Mouse (Mus musculus): ENCODE measurements around the gene Cnot8. TPM values are rescaled to one million over a fixed set of nuclear protein-coding genes. Genes with fewer than 3 reads are reported as not detected.
"Not testable (repeated sequence)": the region's sequence is repeated elsewhere in the genome, so short reads cannot be mapped to it uniquely, and the experiment has no call there.

The Cnot8 gene
- total and polyA plus RNA-seq, 2 experiments from 2014 or later, result 80.0 to 88.7 TPM

DNA sequence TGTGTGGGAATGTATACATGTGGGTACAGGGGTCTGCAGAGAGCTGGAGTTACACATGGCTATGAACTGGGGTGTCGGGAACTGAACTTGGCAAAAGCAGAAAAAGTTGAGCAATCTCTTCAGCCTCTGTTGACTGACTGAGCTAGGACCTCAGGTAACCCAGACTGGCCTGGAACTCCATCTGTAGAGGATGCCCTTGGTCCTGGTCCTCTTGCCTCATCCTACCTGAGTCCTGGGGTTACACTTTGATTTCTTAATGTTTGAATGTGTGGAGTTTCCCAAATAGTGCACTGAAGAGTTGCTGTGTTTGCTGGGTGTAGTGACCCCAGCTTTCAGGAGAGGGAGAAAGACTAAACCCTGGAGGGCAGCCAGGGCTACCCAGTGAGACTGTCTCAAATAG lies 8.4 kb upstream of the Cnot8 start:
- H3K4me2 ChIP-seq (ENCODE audit: low read depth, low read length, poor library complexity, severe bottlenecking), result no peak overlapping the region
- no peak overlapping the region for H3K4me3 ChIP-seq (ENCODE audit: low read depth, low read length)
- H3K27me3 ChIP-seq (ENCODE audit: insufficient read depth, low read length), result peaks cover 7% of the 10 kb centered on the region; the same call in 1 of the 2 replicates
- no peak for ATAC-seq (ENCODE audit: low FRiP score)
- no peak overlapping the region for H3K9ac ChIP-seq (replicated peaks; ENCODE audit: low read length, poor library complexity, severe bottlenecking)
- no peak overlapping the region for H3K27ac ChIP-seq (ENCODE audit: low read depth, low read length)
- H3K9me3 ChIP-seq (ENCODE audit: low read length), result no peaks in the 10 kb centered on the region
- 95% methylated on average over 1 of the region's 1 CpGs for WGBS
- no peaks in the 10 kb centered on the region for H3K4me1 ChIP-seq (ENCODE audit: insufficient read depth, low read length)
- no peaks in the 10 kb centered on the region for H3K36me3 ChIP-seq (ENCODE audit: insufficient read depth, low read length)
- no peak for TF ChIP-seq CTCF (IDR thresholded peaks at IDR 0.05)
- DNase-seq (ENCODE audit: low spot score), result no peak

DNA sequence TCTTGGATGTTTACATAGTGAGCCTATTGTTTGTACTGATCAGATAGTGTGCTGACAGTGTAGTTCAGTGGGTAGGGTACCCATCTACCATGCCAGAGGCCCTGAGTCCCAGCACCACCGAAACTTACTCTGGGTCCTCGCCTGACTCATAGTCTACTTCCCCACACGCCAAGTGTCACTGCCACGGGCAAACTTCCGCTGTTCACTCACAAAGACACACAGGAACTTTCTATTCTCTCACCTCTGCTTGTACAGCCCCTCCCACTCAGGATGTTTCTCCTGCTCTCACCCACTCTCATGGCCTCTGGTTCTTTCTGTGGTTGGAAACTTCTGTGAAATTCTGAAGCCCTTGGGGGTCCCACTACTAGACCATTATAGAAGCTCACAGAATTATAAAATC lies 7.8 kb upstream of the Cnot8 start:
- TF ChIP-seq CTCF (IDR thresholded peaks at IDR 0.05), result no peak
- ATAC-seq (ENCODE audit: low FRiP score), result no peak
- 86% methylated on average over 5 of the region's 5 CpGs for WGBS

DNA sequence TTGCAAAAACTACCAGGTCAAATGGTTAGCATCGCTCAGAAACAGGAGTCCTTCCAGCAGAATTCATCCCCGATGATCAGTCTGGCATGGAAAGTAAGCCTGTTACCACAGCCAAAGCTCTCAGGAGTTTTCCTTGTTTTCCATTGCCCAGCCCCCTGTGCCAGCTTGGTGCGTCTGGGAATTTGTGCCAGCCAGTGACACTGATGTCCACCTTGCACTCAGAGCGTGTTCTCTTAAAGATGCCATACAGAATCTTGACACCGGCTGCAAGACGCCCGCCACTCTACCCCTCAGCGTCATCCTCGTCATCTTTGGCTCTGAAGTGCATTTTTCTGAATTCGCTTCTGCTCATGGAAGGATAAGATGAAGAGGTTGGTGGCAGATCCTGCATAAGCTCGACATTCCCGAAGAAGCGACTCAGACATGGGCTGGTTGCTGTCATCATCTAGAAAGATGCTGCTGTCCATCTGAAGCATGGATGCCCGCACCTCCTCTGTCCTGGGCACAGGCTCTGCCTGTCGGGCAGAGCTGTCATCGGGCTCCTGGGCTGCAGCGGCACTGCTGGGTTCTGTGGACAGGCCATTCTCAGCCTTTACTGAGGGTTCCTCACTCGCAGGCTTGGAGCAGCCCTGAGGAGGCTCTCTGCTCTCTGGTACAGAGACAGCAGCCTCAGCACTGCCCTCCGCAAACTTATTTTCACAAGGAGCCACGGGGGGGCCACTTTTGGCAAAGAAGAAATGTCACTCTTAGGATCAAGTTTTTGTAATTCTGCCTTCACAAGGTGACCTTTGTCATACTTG lies 6.9 kb upstream of the Cnot8 start:
- no peak for ATAC-seq (ENCODE audit: low FRiP score)
- Histone ChIP-seq H3K27me3 (ENCODE audit: insufficient read depth, low read length) (peaks cover 7% of the 10 kb centered on the region; the same call in 1 of the 2 replicates), H3K27ac (ENCODE audit: low read depth, low read length) (no peak overlapping the region), H3K4me2 (ENCODE audit: low read depth, low read length, poor library complexity, severe bottlenecking) (no peak overlapping the region), H3K9me3 (ENCODE audit: low read length) (no peaks in the 10 kb centered on the region), H3K36me3 (ENCODE audit: insufficient read depth, low read length) (no peaks in the 10 kb centered on the region), H3K4me1 (ENCODE audit: insufficient read depth, low read length) (no peaks in the 10 kb centered on the region), H3K4me3 (ENCODE audit: low read depth, low read length) (peak overlapping the region; percentile 29), H3K9ac (replicated peaks; ENCODE audit: low read length, poor library complexity, severe bottlenecking) (no peak overlapping the region)
- WGBS, result 42% methylated on average over 20 of the region's 20 CpGs
- no peak for DNase-seq (ENCODE audit: low spot score)
- TF ChIP-seq CTCF (IDR thresholded peaks at IDR 0.05), result no peak

More for the DNA sequence above, 7.8 kb upstream of the Cnot8 start:
- no peaks in the 10 kb centered on the region for H3K4me1 ChIP-seq (ENCODE audit: insufficient read depth, low read length)
- no peak overlapping the region for H3K27ac ChIP-seq (ENCODE audit: low read depth, low read length)
- no peak overlapping the region for H3K4me2 ChIP-seq (ENCODE audit: low read depth, low read length, poor library complexity, severe bottlenecking)
- H3K36me3 ChIP-seq (ENCODE audit: insufficient read depth, low read length), result no peaks in the 10 kb centered on the region
- no peak overlapping the region for H3K4me3 ChIP-seq (ENCODE audit: low read depth, low read length)
- DNase-seq (ENCODE audit: low spot score), result no peak
- no peak overlapping the region for H3K9ac ChIP-seq (replicated peaks; ENCODE audit: low read length, poor library complexity, severe bottlenecking)
- H3K27me3 ChIP-seq (ENCODE audit: insufficient read depth, low read length), result peaks cover 7% of the 10 kb centered on the region; the same call in 1 of the 2 replicates
- H3K9me3 ChIP-seq (ENCODE audit: low read length), result no peaks in the 10 kb centered on the region

DNA sequence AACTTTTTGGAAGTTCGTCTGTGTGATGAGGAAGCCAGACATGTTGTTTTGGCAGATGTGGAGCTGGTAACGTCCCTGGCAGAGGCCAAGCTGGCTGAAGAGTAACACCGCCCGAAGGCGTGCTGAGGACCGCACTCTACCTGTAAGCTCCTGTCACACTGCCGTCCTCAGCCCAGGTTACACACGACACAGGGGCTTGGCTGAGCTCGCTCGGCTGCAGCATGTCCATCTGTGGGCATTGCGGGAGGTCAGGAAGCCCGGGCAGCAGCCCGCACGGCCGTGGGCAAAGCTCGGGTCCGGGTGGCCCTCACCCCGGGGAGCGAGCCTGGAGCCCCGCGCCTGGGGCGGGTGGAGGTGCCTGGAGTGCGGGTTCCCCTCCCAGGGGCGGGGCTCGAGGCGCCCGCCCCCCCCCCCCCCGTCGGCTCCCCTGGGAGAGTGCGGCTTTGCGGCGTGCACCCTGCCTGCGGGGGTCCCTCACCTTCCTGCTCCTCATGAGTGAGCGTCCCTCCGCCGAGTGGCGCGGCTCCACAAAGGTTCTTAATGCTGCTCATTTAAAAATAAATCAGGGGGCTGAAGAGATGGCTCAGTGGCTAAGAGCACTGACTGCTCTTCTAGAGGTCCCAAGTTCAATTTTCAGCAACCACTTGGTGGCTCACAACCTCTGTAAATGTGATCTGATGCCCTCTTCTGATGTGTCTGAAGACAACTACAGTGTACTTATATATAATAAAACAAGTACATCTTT lies 6.2 kb upstream of the Cnot8 start:
- Histone ChIP-seq H3K9ac (replicated peaks; ENCODE audit: low read length, poor library complexity, severe bottlenecking) (no peak overlapping the region), H3K4me1 (ENCODE audit: insufficient read depth, low read length) (no peaks in the 10 kb centered on the region), H3K36me3 (ENCODE audit: insufficient read depth, low read length) (no peaks in the 10 kb centered on the region), H3K4me2 (ENCODE audit: low read depth, low read length, poor library complexity, severe bottlenecking) (peak overlapping the region; percentile 57), H3K4me3 (ENCODE audit: low read depth, low read length) (peak overlapping the region; percentile 29), H3K27me3 (ENCODE audit: insufficient read depth, low read length) (peaks cover 7% of the 10 kb centered on the region; the same call in 1 of the 2 replicates), H3K9me3 (ENCODE audit: low read length) (no peaks in the 10 kb centered on the region), H3K27ac (ENCODE audit: low read depth, low read length) (no peak overlapping the region)
- ATAC-seq (ENCODE audit: low FRiP score) (no peak), DNase-seq (ENCODE audit: low spot score) (no peak)
- TF ChIP-seq CTCF (IDR thresholded peaks at IDR 0.05), result no peak
- WGBS, result 2% methylated on average over 25 of the region's 38 CpGs

GRCm38 (mm10) chr11:58098366-58098720 lies 5.6 kb upstream of the Cnot8 start:
- H3K4me1 ChIP-seq (ENCODE audit: insufficient read depth, low read length); H3K27me3 ChIP-seq (ENCODE audit: insufficient read depth, low read length); H3K27ac ChIP-seq (ENCODE audit: low read depth, low read length); H3K4me2 ChIP-seq (ENCODE audit: low read depth, low read length, poor library complexity, severe bottlenecking); ATAC-seq (ENCODE audit: low FRiP score); DNase-seq (ENCODE audit: low spot score); H3K9ac ChIP-seq (replicated peaks; ENCODE audit: low read length, poor library complexity, severe bottlenecking); H3K36me3 ChIP-seq (ENCODE audit: insufficient read depth, low read length); H3K4me3 ChIP-seq (ENCODE audit: low read depth, low read length); H3K9me3 ChIP-seq (ENCODE audit: low read length): not testable (repeated sequence)
- WGBS, result 62% methylated on average over 5 of the region's 5 CpGs
- peak; percentile 61 for TF ChIP-seq CTCF (IDR thresholded peaks at IDR 0.05)

GRCm38 (mm10) chr11:58100006-58100405 lies 3.9 kb upstream of the Cnot8 start:
- Histone ChIP-seq H3K4me1 (ENCODE audit: insufficient read depth, low read length) (peaks cover 5% of the 10 kb centered on the region; the same call in 1 of the 2 replicates), H3K27ac (ENCODE audit: low read depth, low read length) (no peak overlapping the region), H3K36me3 (ENCODE audit: insufficient read depth, low read length) (no peaks in the 10 kb centered on the region), H3K9ac (replicated peaks; ENCODE audit: low read length, poor library complexity, severe bottlenecking) (no peak overlapping the region), H3K4me2 (ENCODE audit: low read depth, low read length, poor library complexity, severe bottlenecking) (no peak overlapping the region), H3K9me3 (ENCODE audit: low read length) (no peaks in the 10 kb centered on the region), H3K27me3 (ENCODE audit: insufficient read depth, low read length) (peaks cover 7% of the 10 kb centered on the region; the same call in 1 of the 2 replicates), H3K4me3 (ENCODE audit: low read depth, low read length) (no peak overlapping the region)
- no peak for ATAC-seq (ENCODE audit: low FRiP score)
- WGBS, result 90% methylated on average over 2 of the region's 2 CpGs
- no peak for DNase-seq (ENCODE audit: low spot score)
- TF ChIP-seq CTCF (IDR thresholded peaks at IDR 0.05), result no peak

Data from midbrain, postnatal 0 days (tissue).